Mouse (Mus musculus) lung, postnatal 10 days (tissue): ENCODE data around the gene Socs5.
A peak's percentile ranks its signal among the peaks of the same experiment; 100 is the strongest.

Experiments
- DNase-seq: peaks from one replicate; pipeline ENCODE4 v3.0.0; 2021

Socs5 gene

DNA sequence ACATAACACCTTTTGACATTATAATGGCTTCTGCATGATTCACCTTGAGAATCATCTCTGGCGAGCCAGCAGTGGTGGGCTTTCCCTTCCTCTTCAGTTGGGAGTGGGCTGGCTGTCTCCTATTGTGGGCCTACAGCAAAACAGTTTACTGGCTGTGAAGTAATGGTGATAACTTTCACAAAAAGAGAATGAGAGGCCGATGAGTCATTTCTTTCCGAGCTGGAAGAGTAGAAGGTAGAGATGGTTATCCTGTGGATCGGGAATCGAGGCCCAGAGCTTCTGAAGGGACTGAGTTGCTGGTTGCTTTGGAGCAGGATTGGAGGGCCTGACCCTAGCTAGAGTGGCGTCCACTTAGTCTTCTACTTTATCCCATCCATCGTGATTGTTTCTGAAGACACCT, 2.0 kb downstream of the Socs5 start:
- DNase-seq, result no peak

- no peak for DNase-seq
Measured at GRCm38 (mm10) chr17:87112852-87113592, 5.5 kb downstream of the Socs5 start.

DNA sequence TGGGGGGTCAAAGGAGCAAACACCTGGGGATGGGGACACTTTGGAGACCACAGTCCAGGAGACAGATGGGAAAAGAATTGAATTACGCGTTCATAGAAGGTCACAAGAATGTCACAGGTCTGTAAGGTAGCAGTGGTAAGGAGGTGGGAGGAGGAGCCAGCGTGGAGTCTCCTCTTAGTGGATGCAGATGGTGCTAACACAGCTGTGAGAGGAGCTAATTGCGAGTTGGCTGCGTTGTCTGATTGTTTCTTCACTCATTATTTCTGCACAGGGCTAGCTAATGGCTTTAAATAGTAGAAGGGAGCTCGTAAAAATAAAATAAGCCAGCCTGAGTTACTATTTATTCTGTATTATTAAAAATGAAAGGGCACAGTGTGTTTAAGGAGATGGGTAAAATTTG, 8.1 kb downstream of the Socs5 start:
- no peak for DNase-seq

GRCm38 (mm10) chr17:87118966-87119526, 11.6 kb downstream of the Socs5 start:
- no peak for DNase-seq

DNA sequence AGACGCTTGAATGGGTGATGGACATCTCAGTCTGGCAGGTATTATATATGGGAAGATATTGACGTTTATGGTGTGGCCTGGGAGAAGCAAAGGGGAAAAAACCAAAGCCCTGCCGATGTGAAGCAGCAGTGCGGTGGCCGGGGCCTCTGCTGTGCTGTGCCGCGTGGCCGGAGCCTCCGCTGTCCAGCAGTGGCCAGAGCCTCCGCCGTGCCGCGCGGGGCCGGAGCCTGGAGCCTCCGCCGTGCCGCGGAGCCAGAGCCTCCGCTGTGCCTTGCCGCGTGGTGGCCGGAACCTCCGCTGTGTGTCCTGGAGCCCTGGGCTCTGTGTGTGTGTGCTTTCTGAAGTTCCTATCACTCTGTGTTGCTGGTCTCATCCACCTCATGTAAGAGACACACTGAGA, 17.9 kb downstream of the Socs5 start:
- DNase-seq, result peak; percentile 17

- DNase-seq, result no peak
Measured at GRCm38 (mm10) chr17:87132258-87132657, 24.8 kb downstream of the Socs5 start.

- peak; percentile 63 for DNase-seq
Measured at GRCm38 (mm10) chr17:87133823-87134222, 26.3 kb downstream of the Socs5 start.

DNA sequence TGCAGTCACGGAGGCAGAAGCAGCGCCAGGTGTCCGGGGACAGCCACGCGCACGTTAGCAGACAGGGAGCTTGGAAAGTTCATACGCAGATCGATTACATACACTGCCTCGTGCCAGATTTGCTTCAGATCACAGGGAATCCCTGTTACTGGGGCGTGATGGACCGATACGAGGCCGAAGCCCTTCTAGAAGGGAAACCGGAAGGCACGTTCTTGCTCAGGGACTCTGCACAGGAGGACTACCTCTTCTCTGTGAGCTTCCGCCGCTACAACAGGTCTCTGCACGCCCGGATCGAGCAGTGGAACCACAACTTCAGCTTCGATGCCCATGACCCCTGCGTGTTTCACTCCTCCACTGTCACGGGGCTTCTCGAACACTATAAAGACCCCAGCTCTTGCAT, 27.2 kb downstream of the Socs5 start:
- no peak for DNase-seq

DNA sequence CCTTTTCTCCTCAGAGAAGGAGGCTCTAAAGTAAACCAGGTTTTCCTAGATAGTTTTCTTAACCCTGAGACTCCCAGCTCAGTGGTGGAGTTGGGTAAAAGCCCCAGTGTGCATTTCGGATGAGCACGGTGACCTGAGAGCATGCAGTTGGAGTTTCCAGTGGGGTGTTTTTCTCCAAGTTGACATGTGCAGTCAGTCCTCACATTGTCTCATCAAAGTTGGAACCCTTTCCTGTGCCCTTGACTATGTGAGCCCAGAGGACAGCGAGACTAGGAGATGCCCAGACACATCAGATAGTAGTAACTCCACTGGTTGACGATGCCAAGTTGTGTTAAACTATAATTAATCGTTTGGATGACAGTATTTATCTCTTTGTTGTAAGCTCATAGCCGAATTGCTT, 28.3 kb downstream of the Socs5 start:
- no peak for DNase-seq

- DNase-seq, result no peak
Measured at GRCm38 (mm10) chr17:87141188-87141935, 33.9 kb downstream of the Socs5 start.

- DNase-seq, result peak; percentile 87
Measured at GRCm38 (mm10) chr17:87142271-87142670, 34.8 kb downstream of the Socs5 start.

DNA sequence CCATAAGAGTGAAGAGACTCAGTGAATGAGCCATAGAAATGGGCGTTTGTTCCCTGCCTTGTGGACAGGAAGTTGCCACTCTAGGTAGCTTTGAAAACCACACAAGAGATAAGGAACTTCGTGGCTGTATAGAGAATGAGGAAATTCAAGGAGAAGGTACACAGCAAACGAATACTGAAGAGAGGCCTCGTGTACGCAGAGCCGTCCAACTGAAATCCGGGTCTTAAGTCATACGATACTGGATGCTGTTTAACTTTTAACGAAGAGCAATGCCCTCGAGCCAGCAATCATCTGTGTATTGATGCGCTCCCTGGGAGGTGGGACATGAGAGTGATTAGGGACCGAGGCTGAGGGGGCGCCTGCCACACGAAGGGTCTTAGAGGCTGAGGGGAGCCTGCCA, 35.7 kb downstream of the Socs5 start:
- no peak for DNase-seq

DNA sequence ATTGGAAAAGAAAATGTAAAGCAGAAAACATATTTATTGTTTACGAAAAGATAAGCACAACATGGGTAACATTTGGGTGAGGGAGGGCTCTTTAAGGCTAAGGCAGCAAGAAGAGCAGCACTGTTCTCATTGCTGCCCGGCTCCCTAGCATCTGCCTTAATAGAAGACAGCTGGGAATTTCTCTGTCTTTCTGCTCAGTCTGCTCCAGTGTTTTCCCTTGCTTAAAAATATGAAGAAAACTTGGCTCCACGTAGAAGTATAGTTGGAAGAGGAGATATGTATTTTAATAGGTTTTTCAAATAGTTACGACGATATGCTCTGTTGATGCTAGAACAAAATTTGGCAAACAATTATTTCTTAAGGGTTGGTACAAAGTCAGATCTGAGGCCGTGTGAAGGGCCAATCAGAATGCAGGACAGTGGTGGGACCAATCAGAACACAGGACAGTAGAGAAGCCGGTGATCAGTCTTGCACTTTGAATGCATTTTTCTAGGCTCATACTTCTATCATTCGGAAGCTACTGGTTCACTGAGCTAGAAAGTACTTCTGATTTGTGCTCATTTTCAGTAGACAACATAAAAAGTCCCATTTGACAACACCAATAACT, 39.0 kb downstream of the Socs5 start:
- DNase-seq, result no peak

DNA sequence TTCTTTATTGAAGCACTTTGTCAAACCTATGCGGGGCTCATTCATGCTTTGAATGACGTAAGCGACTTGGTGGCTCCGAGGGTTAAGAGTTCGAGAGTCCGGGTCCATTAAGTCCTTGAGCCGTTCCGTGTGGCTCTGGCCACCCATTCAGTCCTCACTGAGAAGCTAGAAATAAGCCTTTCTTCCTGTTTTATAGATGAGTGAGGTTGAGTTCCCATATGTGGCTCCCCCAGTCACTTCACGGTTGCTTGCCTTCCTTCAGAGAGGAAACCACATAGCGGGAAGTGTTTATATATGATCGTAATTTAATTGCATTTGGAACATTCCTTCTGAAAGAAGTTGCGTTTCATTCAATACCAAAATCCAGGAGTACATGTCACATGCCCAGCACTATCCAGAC, 42.3 kb downstream of the Socs5 start:
- DNase-seq, result no peak

- DNase-seq, result no peak
Measured at GRCm38 (mm10) chr17:87152984-87153383, 45.5 kb downstream of the Socs5 start.

- DNase-seq, result no peak
Measured at GRCm38 (mm10) chr17:87155664-87156063, 48.2 kb downstream of the Socs5 start.

- DNase-seq, result peak; percentile 50
Measured at GRCm38 (mm10) chr17:87157739-87158138, 50.3 kb downstream of the Socs5 start.

- DNase-seq, result no peak
Measured at GRCm38 (mm10) chr17:87158597-87158996, 51.1 kb downstream of the Socs5 start.

- DNase-seq, result no peak
Measured at GRCm38 (mm10) chr17:87160270-87160669, 52.8 kb downstream of the Socs5 start.

DNA sequence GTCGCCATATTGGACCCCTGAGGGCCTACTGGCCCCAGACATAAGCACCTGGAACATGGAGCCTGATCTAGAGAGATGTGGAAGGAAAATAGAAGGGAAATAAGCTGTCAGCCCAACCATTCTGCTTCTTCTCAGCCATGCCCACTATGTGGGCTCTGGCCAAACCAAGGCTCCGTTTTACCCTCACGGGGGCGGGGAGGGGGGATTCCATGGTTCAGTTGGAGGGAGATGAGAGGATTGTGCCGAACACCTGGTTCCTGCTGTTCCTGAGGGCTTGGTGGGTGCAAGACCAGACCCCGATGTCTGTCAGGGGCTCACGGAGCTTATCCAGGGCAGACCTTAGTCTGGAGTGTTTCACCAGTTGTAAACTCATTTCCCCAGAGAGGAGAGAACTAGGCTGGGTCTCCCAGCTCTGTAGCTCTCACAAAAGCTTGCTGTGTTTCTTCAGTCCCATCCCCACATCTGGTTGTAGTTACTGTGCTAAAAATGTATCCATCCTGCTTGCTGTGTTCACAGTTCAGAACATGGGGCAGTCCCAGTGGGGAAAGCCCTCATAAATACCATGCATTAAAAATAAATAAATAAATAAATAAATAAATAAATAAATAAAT, 56.9 kb downstream of the Socs5 start:
- DNase-seq, result no peak

GRCm38 (mm10) chr17:87167407-87167806, 59.9 kb downstream of the Socs5 start:
- no peak for DNase-seq

DNA sequence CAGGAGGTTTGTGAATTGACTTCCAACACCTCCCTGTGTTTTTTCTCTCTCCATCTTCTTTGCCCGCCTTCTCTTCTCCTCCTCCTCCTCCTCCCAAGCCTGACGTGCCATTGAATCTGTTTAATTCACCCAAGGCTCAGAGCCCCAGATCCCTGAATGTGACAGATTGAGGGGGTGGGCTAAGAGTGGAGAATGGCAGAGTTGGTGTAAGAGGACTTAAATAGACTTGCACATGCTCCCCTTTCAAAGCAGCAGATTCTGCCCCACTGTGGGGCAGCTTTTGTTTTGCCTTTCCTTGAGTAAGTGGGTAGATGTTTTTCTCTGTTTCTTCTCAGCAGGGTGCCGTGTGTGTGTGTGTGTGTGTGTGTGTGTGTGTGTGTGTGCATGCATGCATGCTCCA, 61.6 kb downstream of the Socs5 start:
- DNase-seq, result no peak

DNA sequence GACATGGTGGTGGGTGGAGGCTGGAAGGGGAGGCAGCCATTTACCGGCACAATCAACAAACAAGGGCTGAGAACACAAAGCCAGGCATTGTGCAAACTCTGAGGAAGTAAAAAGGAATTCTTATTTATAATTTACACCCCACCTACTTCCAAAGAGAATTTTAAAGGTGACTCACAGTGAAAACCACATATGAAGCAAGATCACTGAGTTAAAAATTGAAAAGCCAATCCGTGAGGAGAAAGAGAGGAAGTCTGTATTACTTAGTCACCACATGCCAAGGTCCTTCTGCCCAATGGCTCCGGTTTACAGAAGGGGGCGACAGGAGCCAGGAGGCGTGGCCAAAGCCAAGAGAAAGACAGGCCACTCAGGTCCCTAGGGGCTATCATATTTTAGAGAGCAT, 62.9 kb downstream of the Socs5 start:
- no peak for DNase-seq
